Mouse (Mus musculus): ENCODE data around the gene Gm9936. TPM values are rescaled to one million over a fixed set of nuclear protein-coding genes. Genes with fewer than 3 reads are reported as not detected.
"Not testable (repeated sequence)": the region's sequence is repeated elsewhere in the genome, so short reads cannot be mapped to it uniquely, and the experiment has no call there.

Gm9936 gene
- total and polyA plus RNA-seq, 3 experiments: 0.04 to 0.26 TPM; not detected in 1

GRCm38 (mm10) chr5:114851565-114852236, 6.8 kb downstream of the Gm9936 start:
- TF ChIP-seq MAFK (IDR thresholded peaks at IDR 0.05; ENCODE audit: insufficient replicate concordance, low read length) (no peak), JUND (conservative IDR thresholded peaks at IDR 0.05; ENCODE audit: low read depth, low read length) (no peak), UBTF (IDR thresholded peaks at IDR 0.05; ENCODE audit: low read depth, low read length) (no peak), CHD1 (IDR thresholded peaks at IDR 0.05; ENCODE audit: low read depth, low read length) (no peak), TCF12 (IDR thresholded peaks at IDR 0.05; ENCODE audit: low read depth, low read length) (no peak), KAT2A (IDR thresholded peaks at IDR 0.05; ENCODE audit: insufficient replicate concordance, low read length) (no peak), CTCF (conservative IDR thresholded peaks at IDR 0.05 in 1 of 2, IDR thresholded peaks at IDR 0.05 in 1 of 2; ENCODE audit: low read depth in 2 of 2, low read length in 2 of 2) (no peak), IRF4 (IDR thresholded peaks at IDR 0.05; ENCODE audit: low read depth, low read length) (no peak), ELF1 (IDR thresholded peaks at IDR 0.05; ENCODE audit: low read depth, low read length) (no peak), NELFE (IDR thresholded peaks at IDR 0.05; ENCODE audit: low read depth, low read length) (no peak), MYC (IDR thresholded peaks at IDR 0.05; ENCODE audit: low read depth, low read length) (no peak), POLR2A (IDR thresholded peaks at IDR 0.05; ENCODE audit: low read depth, low read length) (no peak), TBP (conservative IDR thresholded peaks at IDR 0.05; ENCODE audit: low read depth, low read length) (no peak), MEF2A (IDR thresholded peaks at IDR 0.05; ENCODE audit: borderline replicate concordance, low read depth, low read length) (no peak)
- Histone ChIP-seq H3K9me3 (replicated peaks; ENCODE audit: low read length) (no peaks in the 10 kb centered on the region), H3K4me2 (ENCODE audit: insufficient read depth, low read depth, poor library complexity, severe bottlenecking) (no peak overlapping the region), H3K27ac (ENCODE audit: insufficient read depth, low read depth) (no peak overlapping the region), H3K79me2 (replicated peaks; ENCODE audit: control insufficient read depth, extremely low read depth, insufficient read depth, poor library complexity, severe bottlenecking) (no peaks in the 10 kb centered on the region), H3K36me3 (replicated peaks in 1 of 2; ENCODE audit: control insufficient read depth in 1 of 2, insufficient read depth in 1 of 2, low read length in 1 of 2) (no peaks in the 10 kb centered on the region), H3K9ac (ENCODE audit: insufficient read depth, low read depth) (no peak overlapping the region), H3K4me1 (ENCODE audit: control insufficient read depth in 1 of 2, insufficient read depth in 2 of 2) (peaks cover 8 to 16% of the 10 kb centered on the region in 2 experiments), H3K27me3 (replicated peaks) (peaks cover 3% of the 10 kb centered on the region), H3K4me3 (replicated peaks in 1 of 3; ENCODE audit: low read depth in 2 of 3, low read length in 2 of 3, poor library complexity in 1 of 3) (no peak overlapping the region)
- dilution Hi-C loops (cut with MboI; ENCODE audit: extremely low pct_ligation_motif_present, extremely low pct_unique_long_range_greater_than_20kb, low sequenced_read_pairs): no loop called here
- in situ Hi-C loops (cut with MboI; ENCODE audit: low pct_ligation_motif_present, low pct_unique_long_range_greater_than_20kb, low sequenced_read_pairs): no loop called here
- no peak for DNase-seq (ENCODE audit: extremely low read depth)

- H3K27ac ChIP-seq (ENCODE audit: insufficient read depth, low read depth); H3K36me3 ChIP-seq (replicated peaks in 1 of 2; ENCODE audit: control insufficient read depth in 1 of 2, insufficient read depth in 1 of 2, low read length in 1 of 2); dilution Hi-C loops (cut with MboI; ENCODE audit: extremely low pct_ligation_motif_present, extremely low pct_unique_long_range_greater_than_20kb, low sequenced_read_pairs); H3K27me3 ChIP-seq (replicated peaks); H3K4me1 ChIP-seq (ENCODE audit: control insufficient read depth in 1 of 2, insufficient read depth in 2 of 2); in situ Hi-C loops (cut with MboI; ENCODE audit: low pct_ligation_motif_present, low pct_unique_long_range_greater_than_20kb, low sequenced_read_pairs); H3K9me3 ChIP-seq (replicated peaks; ENCODE audit: low read length); H3K79me2 ChIP-seq (replicated peaks; ENCODE audit: control insufficient read depth, extremely low read depth, insufficient read depth, poor library complexity, severe bottlenecking); DNase-seq (ENCODE audit: extremely low read depth); H3K4me2 ChIP-seq (ENCODE audit: insufficient read depth, low read depth, poor library complexity, severe bottlenecking); H3K4me3 ChIP-seq (replicated peaks in 1 of 3; ENCODE audit: low read depth in 2 of 3, low read length in 2 of 3, poor library complexity in 1 of 3); H3K9ac ChIP-seq (ENCODE audit: insufficient read depth, low read depth): not testable (repeated sequence)
These were observed 14.1 kb downstream of the Gm9936 start for GRCm38 (mm10) chr5:114844371-114844770.

- Histone ChIP-seq H3K9me3 (replicated peaks; ENCODE audit: low read length) (no peaks in the 10 kb centered on the region), H3K36me3 (replicated peaks in 1 of 2; ENCODE audit: control insufficient read depth in 1 of 2, insufficient read depth in 1 of 2, low read length in 1 of 2) (no peaks in the 10 kb centered on the region), H3K4me1 (ENCODE audit: control insufficient read depth in 1 of 2, insufficient read depth in 2 of 2) (no peaks in the 10 kb centered on the region), H3K4me2 (ENCODE audit: insufficient read depth, low read depth, poor library complexity, severe bottlenecking) (no peak overlapping the region), H3K4me3 (replicated peaks in 1 of 3; ENCODE audit: low read depth in 2 of 3, low read length in 2 of 3, poor library complexity in 1 of 3) (no peak overlapping the region), H3K9ac (ENCODE audit: insufficient read depth, low read depth) (no peak overlapping the region), H3K79me2 (replicated peaks; ENCODE audit: control insufficient read depth, extremely low read depth, insufficient read depth, poor library complexity, severe bottlenecking) (no peaks in the 10 kb centered on the region), H3K27me3 (replicated peaks) (peaks cover 4% of the 10 kb centered on the region), H3K27ac (ENCODE audit: insufficient read depth, low read depth) (no peak overlapping the region)
- dilution Hi-C loops (cut with MboI; ENCODE audit: extremely low pct_ligation_motif_present, extremely low pct_unique_long_range_greater_than_20kb, low sequenced_read_pairs) (no loop called here), in situ Hi-C loops (cut with MboI; ENCODE audit: low pct_ligation_motif_present, low pct_unique_long_range_greater_than_20kb, low sequenced_read_pairs) (no loop called here)
- DNase-seq (ENCODE audit: extremely low read depth): no peak
- TF ChIP-seq MAFK (IDR thresholded peaks at IDR 0.05; ENCODE audit: insufficient replicate concordance, low read length) (no peak), CHD2 (IDR thresholded peaks at IDR 0.05; ENCODE audit: low read length) (no peak), RCOR1 (conservative IDR thresholded peaks at IDR 0.05; ENCODE audit: low read depth, low read length) (no peak), CHD1 (IDR thresholded peaks at IDR 0.05; ENCODE audit: low read depth, low read length) (no peak), SIN3A (IDR thresholded peaks at IDR 0.05; ENCODE audit: low read length) (no peak), JUN (IDR thresholded peaks at IDR 0.05; ENCODE audit: insufficient read depth, low read depth, low read length) (no peak), ZNF384 (IDR thresholded peaks at IDR 0.05; ENCODE audit: low read depth, low read length) (no peak), IRF4 (IDR thresholded peaks at IDR 0.05; ENCODE audit: low read depth, low read length) (no peak), MAX (IDR thresholded peaks at IDR 0.05; ENCODE audit: low read length) (no peak), NRF1 (IDR thresholded peaks at IDR 0.05; ENCODE audit: low read depth, low read length) (no peak), USF2 (conservative IDR thresholded peaks at IDR 0.05; ENCODE audit: low read depth, low read length) (no peak), MYC (IDR thresholded peaks at IDR 0.05; ENCODE audit: low read depth, low read length) (no peak), KAT2A (IDR thresholded peaks at IDR 0.05; ENCODE audit: insufficient replicate concordance, low read length) (no peak), NELFE (IDR thresholded peaks at IDR 0.05; ENCODE audit: low read depth, low read length) (no peak), TBP (conservative IDR thresholded peaks at IDR 0.05; ENCODE audit: low read depth, low read length) (no peak), ZKSCAN1 (IDR thresholded peaks at IDR 0.05; ENCODE audit: borderline replicate concordance, low read depth, low read length) (no peak), ZC3H11A (IDR thresholded peaks at IDR 0.05; ENCODE audit: low read depth, low read length) (no peak), E2F4 (IDR thresholded peaks at IDR 0.05; ENCODE audit: insufficient replicate concordance, low read depth, low read length) (no peak)
These were observed 15.8 kb downstream of the Gm9936 start for GRCm38 (mm10) chr5:114842674-114843073.
